Mouse (Mus musculus): Measurements from ENCODE around the gene Sept3. TPM values are rescaled to one million over a fixed set of nuclear protein-coding genes. Genes with fewer than 3 reads are reported as not detected.
"Not testable (repeated sequence)": the region's sequence is repeated elsewhere in the genome, so short reads cannot be mapped to it uniquely, and the experiment has no call there.

Gene Sept3
- polyA plus RNA-seq, 1 experiment from 2014 or later = 248 TPM

DNA sequence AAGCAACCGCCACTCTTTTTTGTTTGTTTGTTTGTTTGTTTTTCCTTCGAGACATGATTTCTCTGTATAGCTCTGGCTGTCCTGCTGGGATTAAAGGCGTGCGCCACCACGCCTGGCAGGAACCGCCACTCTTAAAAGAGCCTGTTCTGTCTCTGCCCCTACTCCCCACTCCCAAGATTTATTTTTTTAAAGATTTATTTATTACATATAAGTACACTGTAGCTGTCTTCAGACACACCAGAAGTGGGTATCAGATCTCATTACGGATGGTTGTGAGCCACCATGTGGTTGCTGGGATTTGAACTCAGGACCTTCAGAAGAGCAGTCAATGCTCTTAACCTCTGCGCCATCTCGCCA, 29.9 kb upstream of the Sept3 start:
- Histone ChIP-seq H3K27ac (peak overlapping the region; percentile 87), H3K4me2 (peak overlapping the region; percentile 92), H3K9ac (peak overlapping the region; percentile 81), H3K4me1 (peaks cover 12% of the 10 kb centered on the region), H3K4me3 (peak overlapping the region; percentile 59)
- H3K36me3 ChIP-seq (ENCODE audit: poor library complexity, severe bottlenecking); H3K27me3 ChIP-seq; H3K9me3 ChIP-seq (replicated peaks): not testable (repeated sequence)
- WGBS = 21% methylated on average over 9 of the region's 9 CpGs
- peak; percentile 41 for ATAC-seq

GRCm38 (mm10) chr15:82247131-82247776, 27.4 kb upstream of the Sept3 start:
- no peak overlapping the region for H3K9ac ChIP-seq
- no peaks in the 10 kb centered on the region for H3K27me3 ChIP-seq
- peaks cover 12% of the 10 kb centered on the region for H3K4me1 ChIP-seq
- 0 out of 2 replicates have a peak, but pooled peaks cover 3% of the 10 kb centered on the region for H3K9me3 ChIP-seq (replicated peaks)
- no peak overlapping the region for H3K4me2 ChIP-seq
- H3K27ac ChIP-seq = no peak overlapping the region
- H3K4me3 ChIP-seq = no peak overlapping the region
- H3K36me3 ChIP-seq (ENCODE audit: poor library complexity, severe bottlenecking) = no peaks in the 10 kb centered on the region
- no peak for ATAC-seq
- WGBS = 78% methylated on average over 3 of the region's 3 CpGs

- Histone ChIP-seq H3K9me3 (replicated peaks) (0 out of 2 replicates have a peak, but pooled peaks cover 3% of the 10 kb centered on the region), H3K4me2 (no peak overlapping the region), H3K4me3 (no peak overlapping the region), H3K27ac (no peak overlapping the region), H3K27me3 (no peaks in the 10 kb centered on the region), H3K4me1 (peaks cover 20% of the 10 kb centered on the region), H3K9ac (no peak overlapping the region), H3K36me3 (ENCODE audit: poor library complexity, severe bottlenecking) (no peaks in the 10 kb centered on the region)
- ATAC-seq = no peak
- 87% methylated on average over 3 of the region's 3 CpGs for WGBS
Measured at GRCm38 (mm10) chr15:82251579-82251978, 23.1 kb upstream of the Sept3 start.

DNA sequence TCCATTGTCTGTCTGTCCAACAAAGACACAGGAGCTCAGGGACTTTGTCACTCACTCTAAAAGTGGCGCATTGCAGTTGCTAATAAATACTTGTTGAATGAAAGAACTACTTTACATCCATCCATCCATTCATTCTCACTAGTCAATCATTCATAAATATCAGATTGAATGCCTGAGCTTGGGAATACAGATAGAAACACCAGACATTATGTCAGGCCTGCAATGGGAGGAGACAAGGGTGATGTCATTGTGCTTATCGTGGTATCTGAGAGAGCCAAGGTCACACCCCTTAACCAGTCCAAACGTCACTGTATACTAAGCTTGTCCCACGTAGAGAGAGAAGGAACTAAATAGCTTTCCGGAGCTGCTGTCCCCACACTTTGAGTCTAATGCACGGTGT, 22.6 kb upstream of the Sept3 start, which contains the start of gene 1500009C09Rik:
Gene 1500009C09Rik (plus strand): TSS at position 301 of the 400 bp plus-strand sequence.
- Histone ChIP-seq H3K27me3 (no peaks in the 10 kb centered on the region), H3K4me1 (peaks cover 25% of the 10 kb centered on the region), H3K4me2 (no peak within 1 kb of the TSS), H3K36me3 (ENCODE audit: poor library complexity, severe bottlenecking) (no peaks in the 10 kb centered on the region), H3K9me3 (replicated peaks) (0 out of 2 replicates have a peak, but pooled peaks cover 3% of the 10 kb centered on the region), H3K4me3 (no peak within 1 kb of the TSS), H3K27ac (no peak within 1 kb of the TSS), H3K9ac (no peak within 1 kb of the TSS)
- ATAC-seq = no peak
- WGBS = 89% methylated on average over 6 of the region's 6 CpGs

DNA sequence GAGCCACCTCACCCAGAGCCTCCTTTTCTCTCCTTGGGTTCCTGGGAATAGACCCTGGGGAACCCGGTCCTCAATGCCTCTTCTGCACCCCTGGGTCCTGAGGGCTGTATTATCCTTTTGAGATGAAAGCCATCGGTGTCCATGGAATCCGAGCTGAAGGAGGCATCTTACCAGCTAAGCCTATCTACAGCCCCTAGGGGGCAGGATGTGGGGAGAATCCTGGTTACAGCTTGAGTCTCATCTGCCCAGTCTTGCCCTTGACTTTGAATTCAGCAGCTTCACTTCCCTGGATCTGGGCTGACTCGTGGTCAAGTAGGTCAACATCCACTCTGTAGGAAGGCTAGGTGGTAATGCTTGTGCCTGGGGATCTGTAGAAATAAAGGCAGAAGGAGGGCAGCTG, 19.4 kb upstream of the Sept3 start:
- ATAC-seq = no peak
- H3K4me1 ChIP-seq = peaks cover 35% of the 10 kb centered on the region
- peak overlapping the region; percentile 84 for H3K27ac ChIP-seq
- H3K9me3 ChIP-seq (replicated peaks) = 0 out of 2 replicates have a peak, but pooled peaks cover 3% of the 10 kb centered on the region
- no peaks in the 10 kb centered on the region for H3K36me3 ChIP-seq (ENCODE audit: poor library complexity, severe bottlenecking)
- peak overlapping the region; percentile 74 for H3K4me2 ChIP-seq
- 0 out of 2 replicates have a peak overlapping the region, but pooled peaks have one; percentile 71 for H3K9ac ChIP-seq
- H3K4me3 ChIP-seq = peak overlapping the region; percentile 53
- H3K27me3 ChIP-seq = no peaks in the 10 kb centered on the region
- 43% methylated on average over 4 of the region's 4 CpGs for WGBS

DNA sequence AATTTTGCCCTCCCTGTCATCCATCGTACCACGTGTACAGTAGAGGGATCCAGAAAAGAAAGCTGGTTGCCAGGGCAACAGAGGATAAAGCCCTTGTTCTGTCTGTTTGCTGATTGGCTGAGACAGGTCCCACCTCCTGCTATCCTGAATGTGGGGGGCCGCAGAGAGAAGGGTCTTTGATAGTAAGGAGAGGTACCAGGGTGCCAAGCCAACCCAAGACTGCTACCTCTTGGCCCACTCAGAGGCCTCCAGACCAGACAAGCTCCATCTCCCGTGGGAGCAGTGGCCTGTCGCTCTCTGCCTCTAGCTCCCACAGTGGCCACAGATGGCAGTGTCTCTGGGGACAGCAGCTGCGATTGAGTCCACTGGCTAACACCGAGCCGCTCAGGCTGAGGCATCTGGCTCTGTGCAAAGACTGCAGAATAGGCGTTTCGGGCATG, 18.7 kb upstream of the Sept3 start:
- Histone ChIP-seq H3K4me3 (peak overlapping the region; percentile 53), H3K27ac (peak overlapping the region; percentile 84), H3K9ac (peak overlapping the region; percentile 71), H3K27me3 (no peaks in the 10 kb centered on the region), H3K4me2 (peak overlapping the region; percentile 74), H3K4me1 (peaks cover 35% of the 10 kb centered on the region), H3K36me3 (ENCODE audit: poor library complexity, severe bottlenecking) (no peaks in the 10 kb centered on the region), H3K9me3 (replicated peaks) (0 out of 2 replicates have a peak, but pooled peaks cover 3% of the 10 kb centered on the region)
- WGBS = 4% methylated on average over 10 of the region's 10 CpGs
- ATAC-seq = peak; percentile 95

DNA sequence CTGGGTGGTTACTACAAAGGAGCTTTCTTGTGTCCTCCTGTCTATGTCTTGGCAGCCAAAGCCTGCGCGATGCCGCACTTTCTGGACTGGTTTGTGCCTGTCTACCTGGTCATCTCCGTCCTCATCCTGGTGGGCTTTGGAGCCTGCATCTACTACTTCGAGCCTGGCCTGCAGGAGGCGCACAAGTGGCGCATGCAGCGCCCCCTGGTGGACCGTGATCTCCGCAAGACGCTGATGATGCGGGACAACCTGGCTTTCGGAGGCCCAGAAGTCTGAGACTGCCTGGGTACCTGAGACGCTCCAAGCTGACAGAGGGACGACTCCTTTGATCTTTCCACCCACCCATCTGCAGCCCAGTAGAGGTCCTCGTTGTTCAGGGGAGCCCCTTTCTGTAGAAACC, 15.2 kb upstream of the Sept3 start:
- peaks cover 35% of the 10 kb centered on the region for H3K4me1 ChIP-seq
- no peaks in the 10 kb centered on the region for H3K9me3 ChIP-seq (replicated peaks)
- no peaks in the 10 kb centered on the region for H3K36me3 ChIP-seq (ENCODE audit: poor library complexity, severe bottlenecking)
- no peak overlapping the region for H3K4me2 ChIP-seq
- ATAC-seq = no peak
- no peak overlapping the region for H3K4me3 ChIP-seq
- H3K27me3 ChIP-seq = no peaks in the 10 kb centered on the region
- 10% methylated on average over 16 of the region's 16 CpGs for WGBS
- no peak overlapping the region for H3K27ac ChIP-seq
- H3K9ac ChIP-seq = no peak overlapping the region

DNA sequence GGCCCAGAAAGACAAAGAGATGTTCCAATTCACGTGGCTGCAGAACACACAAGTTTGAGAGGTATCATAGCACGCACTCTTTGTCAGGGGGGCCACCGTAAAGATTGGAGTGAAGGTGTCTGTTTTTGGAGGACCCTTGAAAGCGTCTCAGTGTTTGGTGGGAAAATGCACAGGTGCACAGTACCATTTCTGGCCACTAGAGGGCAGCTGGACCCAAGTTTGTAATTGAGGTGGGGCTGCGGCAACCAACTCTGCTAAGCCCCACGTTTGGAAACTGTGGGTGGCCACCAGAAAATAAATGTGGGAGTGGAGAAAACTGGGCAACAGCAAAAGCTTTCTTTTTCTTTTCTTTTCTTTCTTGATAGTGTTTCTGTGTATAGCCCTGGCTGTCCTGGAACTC, 8.3 kb upstream of the Sept3 start:
- WGBS = 9% methylated on average over 6 of the region's 6 CpGs
- no peaks in the 10 kb centered on the region for H3K9me3 ChIP-seq (replicated peaks)
- no peak overlapping the region for H3K9ac ChIP-seq
- H3K27ac ChIP-seq = no peak overlapping the region
- H3K4me2 ChIP-seq = no peak overlapping the region
- no peak overlapping the region for H3K4me3 ChIP-seq
- H3K27me3 ChIP-seq = no peaks in the 10 kb centered on the region
- peaks cover 25% of the 10 kb centered on the region for H3K4me1 ChIP-seq
- H3K36me3 ChIP-seq (ENCODE audit: poor library complexity, severe bottlenecking) = no peaks in the 10 kb centered on the region
- peak; percentile 39; the same call in 1 of the 2 replicates for ATAC-seq

DNA sequence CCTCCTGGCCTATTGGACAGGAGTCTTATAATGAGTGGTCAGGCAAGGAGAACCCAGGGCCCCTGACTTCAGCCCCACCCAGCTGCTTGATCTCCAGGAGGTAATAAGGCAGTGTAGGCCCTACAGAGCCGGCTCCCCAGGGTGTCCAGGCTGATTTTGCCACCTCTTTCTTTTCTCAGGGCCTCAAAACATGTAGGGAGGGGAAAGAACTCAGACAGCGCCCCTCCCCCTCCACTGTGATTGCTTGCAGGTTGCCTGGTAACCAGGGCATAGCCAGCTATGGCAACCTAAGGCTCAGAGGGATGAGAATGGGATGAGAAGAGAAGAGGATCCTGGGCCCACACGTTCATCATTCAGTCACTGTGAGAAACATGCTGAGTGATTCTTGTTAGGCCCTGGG, 6.5 kb upstream of the Sept3 start:
- Histone ChIP-seq H3K4me1 (peaks cover 29% of the 10 kb centered on the region), H3K27ac (peak overlapping the region; percentile 41), H3K4me2 (no peak overlapping the region), H3K27me3 (peaks cover 10% of the 10 kb centered on the region; the same call in 1 of the 2 replicates), H3K9me3 (replicated peaks) (no peaks in the 10 kb centered on the region), H3K36me3 (ENCODE audit: poor library complexity, severe bottlenecking) (no peaks in the 10 kb centered on the region), H3K4me3 (no peak overlapping the region), H3K9ac (no peak overlapping the region)
- ATAC-seq = no peak
- 24% methylated on average over 3 of the region's 3 CpGs for WGBS

- peaks cover 15% of the 10 kb centered on the region; the same call in 1 of the 2 replicates for H3K27me3 ChIP-seq
- H3K4me2 ChIP-seq = no peak overlapping the region
- no peaks in the 10 kb centered on the region for H3K9me3 ChIP-seq (replicated peaks)
- no peak overlapping the region for H3K4me3 ChIP-seq
- peak overlapping the region; percentile 21; the same call in 1 of the 2 replicates for H3K9ac ChIP-seq
- H3K36me3 ChIP-seq (ENCODE audit: poor library complexity, severe bottlenecking) = no peaks in the 10 kb centered on the region
- ATAC-seq = no peak
- peaks cover 29% of the 10 kb centered on the region for H3K4me1 ChIP-seq
- H3K27ac ChIP-seq = peak overlapping the region; percentile 41
- WGBS = 82% methylated on average over 9 of the region's 9 CpGs
Measured at GRCm38 (mm10) chr15:82268783-82269182, 5.9 kb upstream of the Sept3 start.

GRCm38 (mm10) chr15:82271201-82271600, 3.5 kb upstream of the Sept3 start:
- WGBS = 4% methylated on average over 5 of the region's 5 CpGs
- Histone ChIP-seq H3K4me1 (peaks cover 41% of the 10 kb centered on the region), H3K27me3 (peaks cover 18% of the 10 kb centered on the region; the same call in 1 of the 2 replicates), H3K27ac (no peak overlapping the region), H3K4me3 (no peak overlapping the region), H3K36me3 (ENCODE audit: poor library complexity, severe bottlenecking) (no peaks in the 10 kb centered on the region), H3K4me2 (no peak overlapping the region), H3K9me3 (replicated peaks) (no peaks in the 10 kb centered on the region), H3K9ac (peak overlapping the region; percentile 37; the same call in 1 of the 2 replicates)
- peak; percentile 9; the same call in 1 of the 2 replicates for ATAC-seq

DNA sequence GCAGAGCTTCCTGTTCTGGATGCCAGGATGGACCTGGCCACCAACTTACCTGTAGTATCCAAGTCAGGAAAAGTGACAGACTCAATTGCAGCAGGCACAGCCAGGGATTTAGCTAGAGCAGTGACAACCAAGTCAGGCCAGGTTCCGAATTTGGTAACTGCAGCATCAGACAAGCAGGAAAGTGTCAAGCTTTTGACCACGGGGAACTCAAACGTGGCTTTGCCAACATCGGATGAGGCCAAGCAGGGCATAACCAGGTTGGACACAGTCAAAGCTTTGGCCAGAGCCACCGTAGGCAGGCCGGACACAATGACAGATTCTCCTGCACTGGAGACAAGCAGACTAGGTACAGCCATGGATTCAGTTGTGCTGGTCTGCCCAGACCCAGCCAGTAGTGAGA, 2.4 kb upstream of the Sept3 start:
- 88% methylated on average over 6 of the region's 6 CpGs for WGBS
- Histone ChIP-seq H3K4me3 (no peak overlapping the region), H3K27me3 (peaks cover 18% of the 10 kb centered on the region; the same call in 1 of the 2 replicates), H3K4me2 (no peak overlapping the region), H3K9me3 (replicated peaks) (no peaks in the 10 kb centered on the region), H3K27ac (no peak overlapping the region), H3K4me1 (peaks cover 52% of the 10 kb centered on the region), H3K36me3 (ENCODE audit: poor library complexity, severe bottlenecking) (no peaks in the 10 kb centered on the region), H3K9ac (no peak overlapping the region)
- ATAC-seq = no peak

Data from forebrain, embryonic 13.5 days (tissue).